Mouse (Mus musculus): ENCODE results near the gene Plk5.
"Not testable (repeated sequence)": the region's sequence is repeated elsewhere in the genome, so short reads cannot be mapped to it uniquely, and the experiment has no call there.

The Plk5 gene

DNA sequence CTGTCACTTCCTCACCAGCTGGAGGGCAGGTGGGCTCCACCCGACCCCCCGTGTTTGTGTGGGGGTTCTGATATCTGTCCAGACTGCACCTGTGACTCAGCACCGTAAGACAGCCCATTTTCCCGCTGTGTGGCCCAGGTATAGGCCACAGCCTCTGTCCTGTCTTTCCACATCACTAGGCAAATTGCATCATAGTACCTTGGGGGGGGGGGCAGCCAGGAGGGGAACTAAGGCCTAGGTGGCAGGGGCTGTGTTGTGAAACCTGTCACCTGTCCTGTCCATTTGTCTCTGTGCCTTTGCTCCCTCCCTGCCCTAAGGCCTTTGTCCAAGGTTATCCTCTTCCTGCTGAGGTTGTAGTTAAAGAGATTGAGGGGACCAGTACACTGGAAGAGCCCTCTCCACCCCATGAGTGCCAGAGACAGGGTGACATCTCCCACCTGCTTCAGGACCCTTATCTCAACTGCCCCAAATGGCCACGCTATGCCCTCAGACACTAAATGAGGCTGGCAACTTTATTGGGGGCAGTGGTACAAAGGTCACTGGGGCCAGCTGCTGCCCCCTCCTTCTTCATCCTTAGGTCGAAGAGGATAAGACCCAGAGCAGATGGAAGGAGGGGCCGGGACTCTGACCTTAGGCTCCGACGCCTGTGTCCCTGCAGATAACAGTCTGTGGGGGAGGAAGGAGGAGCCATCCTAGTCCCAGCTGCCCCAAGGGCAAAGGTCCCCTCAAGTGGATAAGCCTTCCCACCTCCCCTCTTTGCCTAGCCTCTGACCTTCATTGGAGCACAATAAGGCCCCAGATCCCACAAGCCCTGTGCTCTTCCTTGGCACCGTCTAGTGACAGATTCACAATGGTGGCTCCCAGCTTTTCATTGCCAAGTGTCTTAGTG lies 24.4 kb upstream of the Plk5 start:
- in situ Hi-C loops (cut with MseI, MboI) = no loop called here

DNA sequence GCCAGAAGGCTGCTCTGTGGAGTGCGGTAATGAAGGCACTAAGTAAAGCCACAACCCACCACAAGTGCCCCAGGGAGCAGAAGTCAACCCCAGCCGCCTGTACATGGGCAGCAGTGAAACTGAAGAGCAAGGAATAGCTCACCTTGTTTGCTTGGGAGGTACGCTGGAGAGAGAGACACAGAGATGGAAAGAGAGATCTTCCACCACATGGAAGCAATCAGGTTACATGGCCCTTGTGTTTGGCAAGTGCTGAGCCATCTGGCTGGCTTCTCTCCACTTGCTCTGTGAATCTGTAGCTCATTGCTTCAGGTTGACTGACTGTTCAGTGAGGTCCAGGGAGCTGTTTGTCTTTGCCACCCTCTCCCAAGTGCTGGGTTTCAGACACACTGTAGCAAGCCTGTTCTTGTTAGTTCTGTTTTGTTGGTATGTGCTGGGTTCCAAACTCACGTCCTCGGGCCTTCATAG lies 23.7 kb upstream of the Plk5 start:
- in situ Hi-C loops (cut with MseI, MboI) = no loop called here

DNA sequence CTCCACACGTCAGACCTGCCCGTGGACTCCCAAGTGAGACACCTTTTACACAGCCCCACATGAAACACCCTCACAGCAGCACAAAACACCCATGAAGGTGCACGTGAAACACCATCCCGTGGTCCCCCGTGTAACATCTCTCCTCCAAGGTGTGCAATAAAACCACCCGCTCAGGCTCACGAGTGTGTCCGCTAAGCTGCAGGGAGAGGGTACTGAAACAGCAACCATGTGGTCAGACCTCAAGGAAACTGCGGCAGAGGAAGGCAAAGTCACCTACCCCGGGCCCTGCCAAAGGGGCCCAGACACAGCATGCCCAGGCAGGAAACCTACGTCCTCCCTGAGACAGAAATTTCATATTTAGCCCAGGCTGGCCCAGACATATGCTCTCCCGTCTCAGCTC lies 20.0 kb upstream of the Plk5 start:
- in situ Hi-C loops (cut with MseI, MboI) = no loop called here

DNA sequence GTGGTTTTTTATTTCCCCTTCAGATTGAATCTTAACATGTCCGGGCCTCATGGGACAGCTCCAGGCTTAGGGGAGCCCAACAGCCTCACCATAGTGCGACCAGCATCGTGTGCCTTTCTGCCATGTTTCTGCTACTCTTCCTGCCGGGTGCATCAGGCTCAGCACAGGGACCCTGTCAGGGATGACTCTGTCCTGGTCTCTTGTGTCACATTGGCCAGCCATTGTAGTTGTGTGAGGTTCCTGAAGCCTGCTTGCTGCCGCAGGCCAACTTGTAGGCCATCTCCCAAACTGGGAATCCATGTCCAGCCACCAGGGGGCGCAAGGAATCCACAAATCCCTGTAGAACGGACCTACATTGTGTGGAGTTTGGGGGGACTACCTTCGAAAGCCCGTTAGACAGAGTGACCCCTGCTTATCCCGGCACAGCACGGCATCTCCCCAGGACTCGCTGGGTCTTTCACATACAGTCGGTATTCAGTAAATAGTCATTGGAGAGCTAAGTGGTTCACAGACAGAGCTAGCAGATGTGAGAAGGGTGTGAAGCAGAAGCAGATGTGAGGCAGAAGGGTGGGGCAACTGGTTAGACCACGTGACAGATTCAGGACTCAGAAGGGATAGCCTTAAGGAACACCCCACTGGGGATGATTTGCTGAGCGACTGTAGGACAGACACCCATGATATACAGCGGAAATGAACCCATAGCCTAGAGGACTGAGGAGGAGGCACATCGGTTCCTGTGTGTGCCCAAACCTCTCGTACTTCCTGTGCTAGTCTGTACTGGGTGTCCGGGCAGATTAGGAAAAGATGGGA lies 16.1 kb upstream of the Plk5 start:
- in situ Hi-C loops (cut with MseI, MboI) = no loop called here

DNA sequence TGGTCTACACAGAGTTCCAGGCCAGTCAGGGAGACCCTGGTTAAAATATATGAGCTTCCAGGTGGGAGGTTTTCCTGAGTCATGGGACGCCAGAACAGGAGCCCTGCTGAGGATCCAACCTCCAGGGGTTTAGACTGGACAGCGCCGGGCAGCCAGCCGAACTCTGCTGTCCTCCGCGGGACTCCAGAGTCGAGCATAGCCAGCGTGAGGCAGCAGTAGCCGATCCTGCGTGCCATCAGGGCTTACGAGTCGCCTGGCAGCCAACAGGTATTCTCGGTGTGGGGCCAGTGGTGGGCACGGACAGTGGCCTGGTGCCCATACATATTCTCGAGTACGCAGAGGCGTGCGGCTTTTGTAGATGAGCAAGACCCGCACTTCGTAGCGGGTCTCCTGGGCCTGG lies 15.2 kb upstream of the Plk5 start:
- in situ Hi-C loops (cut with MseI, MboI) = no loop called here

DNA sequence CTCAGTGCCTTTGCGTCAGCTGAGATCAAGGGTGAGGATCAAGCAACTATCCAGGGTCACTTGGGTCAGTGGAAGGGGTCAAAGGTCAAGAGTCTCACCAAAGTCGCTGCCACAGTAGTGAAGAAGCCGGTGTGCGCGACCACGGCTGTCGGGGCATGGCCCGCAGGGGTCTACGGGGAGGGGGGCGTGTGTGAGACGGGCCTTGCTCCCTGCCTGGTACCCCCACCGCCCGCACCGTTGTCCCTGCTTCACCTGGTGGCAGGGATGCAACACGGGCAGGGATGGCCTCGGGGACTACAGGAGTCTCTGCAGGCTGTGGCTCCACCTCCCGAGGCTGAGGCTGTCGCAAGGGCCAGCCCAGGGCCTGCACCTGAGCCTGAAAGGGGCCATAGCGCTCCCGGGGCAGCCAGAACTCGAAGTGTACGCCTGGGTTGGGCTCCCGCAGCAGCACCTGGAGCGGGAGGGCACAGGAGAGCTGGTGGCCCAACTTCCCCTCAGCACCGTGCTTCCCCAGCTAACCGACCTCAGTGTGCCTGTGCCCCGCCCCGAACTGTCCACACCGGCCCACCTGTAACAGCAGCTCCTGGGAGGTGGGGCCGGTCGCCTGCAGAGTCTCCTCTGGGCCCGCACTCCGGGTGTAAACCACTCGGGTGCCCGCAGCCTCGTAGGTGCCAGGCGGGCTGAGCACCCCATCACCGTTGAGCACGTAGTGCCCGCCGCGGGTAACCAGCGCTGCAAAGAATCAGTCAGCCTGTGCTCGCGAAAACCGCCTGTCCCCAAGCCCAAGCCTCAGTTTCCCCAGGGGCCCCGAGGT lies 14.6 kb upstream of the Plk5 start:
- in situ Hi-C loops (cut with MseI, MboI) = no loop called here

DNA sequence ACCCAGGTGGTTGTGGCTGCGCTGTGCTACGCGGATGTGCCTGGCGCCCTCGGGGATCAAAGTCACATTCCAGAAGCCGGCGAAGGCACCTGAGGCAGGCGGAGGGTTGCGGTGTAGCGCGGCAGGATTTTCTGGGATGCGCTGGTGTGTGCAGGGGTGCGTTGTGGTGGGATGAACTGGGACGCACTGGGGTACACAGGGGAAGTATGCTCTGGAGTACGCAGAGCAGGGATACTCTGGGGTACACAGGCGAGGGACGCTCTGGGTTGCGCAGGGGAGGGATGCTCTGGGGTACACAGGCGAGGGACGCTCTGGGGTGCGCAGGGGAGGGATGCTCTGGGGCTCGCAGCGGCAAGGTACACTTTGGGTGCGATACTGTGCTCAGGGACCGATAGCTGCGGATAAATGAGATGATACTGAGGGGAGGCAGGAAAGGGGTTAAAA lies 13.9 kb upstream of the Plk5 start:
- in situ Hi-C loops (cut with MseI, MboI) = no loop called here

DNA sequence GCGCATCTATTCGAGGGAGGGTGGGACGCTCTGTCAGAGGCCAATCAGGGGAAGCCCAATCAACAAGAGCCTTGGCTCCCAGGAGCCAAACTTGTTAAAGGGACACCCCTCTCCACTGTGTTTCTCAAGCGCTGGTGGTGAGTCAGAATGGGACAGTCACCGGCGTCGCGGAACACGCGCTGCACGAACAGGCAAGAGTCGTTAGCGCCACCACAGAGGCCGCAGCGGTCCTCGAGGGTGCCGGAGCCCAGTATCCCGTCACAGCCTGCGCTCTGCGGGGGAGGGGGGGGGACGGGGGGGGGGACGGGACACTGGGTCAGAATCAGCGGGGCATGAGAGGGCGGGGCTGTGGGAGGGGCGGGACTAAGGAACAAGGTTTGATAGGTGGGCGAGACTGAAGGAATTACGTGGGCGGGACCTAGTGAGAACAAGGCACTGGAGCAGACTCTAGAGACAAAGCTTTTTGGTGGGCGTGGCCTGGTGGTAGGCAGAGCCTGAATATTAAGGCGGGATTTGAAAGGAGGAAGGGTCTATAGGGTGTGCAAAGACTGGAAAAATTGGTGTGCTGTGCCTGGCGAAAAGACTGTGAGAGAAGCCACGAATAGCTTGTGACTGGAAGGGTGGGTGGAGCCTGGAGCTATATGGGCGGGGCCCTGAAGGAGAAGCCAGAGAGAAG lies 13.4 kb upstream of the Plk5 start:
- in situ Hi-C loops (cut with MseI, MboI) = no loop called here

DNA sequence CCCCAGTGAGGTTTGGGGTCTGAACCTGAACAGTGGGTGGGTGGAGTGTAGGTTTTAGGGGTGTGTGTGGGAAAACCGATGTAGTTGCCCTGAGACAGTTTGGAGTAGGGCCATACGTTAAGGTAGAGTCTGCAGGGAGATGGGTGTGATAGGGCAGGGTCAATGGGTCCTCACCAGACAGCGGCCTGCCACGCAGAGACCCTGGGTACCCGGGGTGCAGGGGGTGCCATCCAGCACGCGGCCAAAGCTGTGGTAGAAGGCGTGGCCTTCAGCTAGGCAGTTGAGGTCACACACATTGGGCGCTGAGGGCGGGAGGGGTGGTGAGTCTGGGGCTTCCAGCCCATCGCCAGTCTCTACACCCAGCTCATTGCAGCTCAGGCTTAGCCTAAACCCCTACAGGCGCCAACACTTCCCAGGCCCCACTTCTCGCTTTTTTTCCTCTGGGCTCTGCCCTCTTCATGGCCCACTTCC lies 12.8 kb upstream of the Plk5 start:
- in situ Hi-C loops (cut with MseI, MboI) = no loop called here

DNA sequence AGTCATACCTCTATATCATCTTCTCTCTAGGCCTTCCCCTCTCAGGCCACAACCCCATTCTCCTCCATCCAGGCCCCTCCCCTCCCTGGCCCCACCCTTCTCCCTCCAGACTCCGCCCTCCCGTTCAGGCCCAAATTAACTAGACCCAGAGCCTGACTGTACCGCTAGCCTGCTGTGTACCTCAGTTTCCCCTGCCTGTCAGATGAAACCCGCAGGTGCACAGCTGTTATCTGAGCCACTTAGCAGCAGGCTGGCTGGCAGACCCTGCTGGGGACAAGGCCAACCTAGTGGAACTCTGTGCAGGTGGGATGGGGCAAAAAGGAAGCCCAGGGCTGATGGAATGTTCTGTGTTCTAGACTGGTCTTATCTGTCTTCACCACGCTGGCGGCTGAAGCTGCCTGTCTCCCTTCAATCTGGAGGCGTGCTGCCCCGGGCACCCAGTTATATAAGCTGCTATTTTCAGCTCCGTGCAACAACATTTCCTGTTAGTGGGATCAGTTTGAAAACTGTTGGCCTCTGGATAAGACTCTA lies 12.1 kb upstream of the Plk5 start:
- in situ Hi-C loops (cut with MseI, MboI) = no loop called here

DNA sequence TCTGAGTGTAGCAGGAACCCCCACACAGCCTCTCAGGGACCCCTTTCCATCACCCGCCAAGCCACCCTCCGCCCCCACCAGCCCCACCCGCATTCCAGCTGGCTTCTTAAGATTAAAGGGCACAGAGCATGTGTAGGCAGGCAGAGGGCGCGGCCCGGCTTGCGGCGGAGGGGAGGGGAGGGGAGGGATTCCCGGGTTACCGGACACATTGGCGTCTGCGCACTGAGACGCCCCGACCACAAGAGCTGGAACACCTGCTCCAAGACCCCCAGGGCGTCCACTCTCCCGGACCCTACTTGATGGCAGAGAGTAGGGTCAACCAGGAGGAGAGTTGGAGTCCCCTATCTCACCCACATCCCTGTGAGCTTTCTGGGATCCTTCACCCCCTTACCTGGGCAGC lies 11.1 kb upstream of the Plk5 start:
- in situ Hi-C loops (cut with MseI, MboI) = no loop called here

DNA sequence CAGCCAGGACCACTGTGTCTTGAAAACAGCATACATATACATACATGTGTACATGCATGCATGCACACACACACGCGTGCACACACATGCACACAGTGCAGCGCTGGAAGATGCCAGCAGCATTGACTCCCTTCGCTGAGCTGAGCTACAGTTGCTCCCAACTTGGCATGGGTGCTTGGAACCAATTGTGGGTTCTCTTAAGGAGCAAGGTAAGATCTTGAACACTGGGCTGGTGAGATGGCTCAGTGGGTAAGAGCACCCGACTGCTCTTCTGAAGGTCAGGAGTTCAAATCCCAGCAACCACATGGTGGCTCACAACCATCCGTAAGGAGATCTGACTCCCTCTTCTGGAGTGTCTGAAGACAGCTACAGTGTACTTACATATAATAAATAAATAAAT lies 10.3 kb upstream of the Plk5 start:
- in situ Hi-C loops (cut with MseI, MboI) = not testable (repeated sequence)

DNA sequence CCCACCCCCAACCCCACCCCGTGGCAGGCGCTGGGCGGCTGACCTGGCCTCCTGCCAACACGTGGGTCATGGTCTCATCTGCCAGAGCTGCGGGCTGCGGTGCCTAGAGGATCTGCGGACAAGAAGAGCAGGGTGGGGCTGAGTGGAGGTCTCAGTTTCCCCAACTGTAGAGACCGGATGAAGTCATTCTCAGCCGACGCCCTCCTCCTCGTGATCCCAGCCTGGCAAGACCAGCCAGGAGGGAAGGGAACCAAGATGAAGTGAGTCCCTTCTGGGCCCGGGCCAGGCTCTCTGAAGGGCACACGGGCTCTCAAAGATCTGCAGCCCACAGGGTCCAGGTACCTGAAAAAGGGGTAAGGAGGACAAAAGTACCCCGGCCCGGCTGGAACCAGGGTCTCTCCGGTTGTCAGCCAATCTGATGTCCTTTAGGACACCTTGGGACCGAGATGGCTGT lies 8.7 kb upstream of the Plk5 start:
- in situ Hi-C loops (cut with MseI, MboI) = no loop called here

DNA sequence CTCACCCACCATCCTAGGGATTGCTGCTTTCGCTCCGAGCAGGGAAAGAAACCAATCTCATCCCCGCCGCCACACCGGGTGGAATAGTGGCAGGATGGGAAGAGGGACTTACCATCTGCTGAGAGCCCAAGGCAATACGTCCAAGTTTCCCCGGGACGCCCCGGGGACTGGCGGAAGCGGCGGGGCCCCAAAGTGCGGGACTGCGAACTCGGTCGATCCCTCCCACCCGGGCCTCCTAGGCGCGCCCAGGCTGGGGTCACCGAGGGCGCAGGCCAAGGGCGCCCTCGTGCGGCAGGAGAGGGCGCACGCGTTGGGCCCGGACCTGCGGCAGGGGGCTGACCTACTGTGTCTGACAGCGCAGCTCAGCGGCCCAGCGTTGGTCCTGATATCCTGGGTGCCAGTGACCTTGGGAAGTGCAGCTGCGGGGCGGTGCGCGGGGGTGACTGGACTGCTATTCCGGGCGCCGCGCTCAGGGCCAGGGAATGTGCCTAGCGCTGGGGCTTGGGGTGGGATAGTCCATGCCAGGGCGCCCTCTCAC lies 7.9 kb upstream of the Plk5 start, which contains the start of gene Adamtsl5:
Gene Adamtsl5, minus strand, starts transcription at position 169 of the 538 bp plus-strand sequence.
- in situ Hi-C loops (cut with MseI, MboI) = no loop called here

DNA sequence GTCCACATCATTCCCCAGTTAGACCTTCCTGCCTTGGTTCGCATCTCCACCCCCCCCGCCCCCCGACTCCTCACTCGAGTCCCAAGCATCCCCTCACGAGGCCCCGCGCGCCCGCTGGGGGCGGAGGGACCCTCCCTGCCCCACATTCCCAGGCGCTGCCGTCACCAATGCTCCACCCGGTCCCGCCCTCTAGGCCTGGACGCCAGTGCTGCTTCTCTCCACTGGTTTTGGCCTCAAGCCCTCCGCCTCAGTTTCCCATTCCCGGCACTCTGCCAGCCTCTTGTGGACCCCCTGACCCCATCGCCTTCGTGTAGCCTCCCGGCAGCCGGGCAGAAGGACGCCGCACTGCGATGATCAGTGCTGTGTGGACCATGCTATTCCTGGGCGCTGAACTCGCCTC lies 7.3 kb upstream of the Plk5 start:
- in situ Hi-C loops (cut with MseI, MboI) = no loop called here

DNA sequence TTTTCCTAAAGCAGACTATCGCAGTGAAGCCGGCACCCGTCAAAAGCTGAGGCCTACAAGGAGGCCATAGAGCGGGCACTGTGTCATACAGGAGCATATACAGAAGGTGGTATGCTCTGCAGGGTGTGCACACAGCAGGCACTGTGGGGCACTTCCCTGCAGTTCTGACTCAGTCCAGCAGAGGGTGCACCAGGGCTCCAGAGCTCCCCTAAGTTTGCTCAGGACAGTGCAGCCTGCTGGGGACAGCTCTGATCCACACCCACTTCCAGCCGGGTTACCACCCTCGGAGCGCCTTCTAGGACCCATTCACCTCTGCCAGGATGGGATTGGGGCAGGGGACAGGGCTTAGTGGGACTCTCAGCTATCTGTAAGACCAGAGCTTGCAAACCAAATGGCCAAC lies 6.0 kb upstream of the Plk5 start:
- in situ Hi-C loops (cut with MseI, MboI) = no loop called here

DNA sequence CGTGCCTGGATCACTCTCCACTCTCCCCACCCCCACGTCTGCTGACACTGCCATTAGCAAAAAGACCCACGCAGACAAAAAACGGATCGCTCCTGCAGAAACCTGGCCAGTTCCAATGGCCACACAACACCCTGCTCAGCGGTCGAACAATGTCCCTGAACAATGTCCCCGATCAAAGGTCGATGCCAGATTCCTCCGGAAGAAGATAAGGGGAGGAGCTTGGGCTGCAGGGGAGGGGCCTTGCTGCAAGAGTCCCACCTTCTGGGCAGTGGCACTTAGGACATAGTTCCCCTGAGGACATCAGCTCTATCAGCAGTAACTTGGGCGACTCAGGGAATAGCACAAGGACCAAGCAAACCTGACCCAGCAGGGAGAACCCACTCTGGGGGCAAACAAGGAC lies 4.4 kb upstream of the Plk5 start:
- in situ Hi-C loops (cut with MseI, MboI) = no loop called here

DNA sequence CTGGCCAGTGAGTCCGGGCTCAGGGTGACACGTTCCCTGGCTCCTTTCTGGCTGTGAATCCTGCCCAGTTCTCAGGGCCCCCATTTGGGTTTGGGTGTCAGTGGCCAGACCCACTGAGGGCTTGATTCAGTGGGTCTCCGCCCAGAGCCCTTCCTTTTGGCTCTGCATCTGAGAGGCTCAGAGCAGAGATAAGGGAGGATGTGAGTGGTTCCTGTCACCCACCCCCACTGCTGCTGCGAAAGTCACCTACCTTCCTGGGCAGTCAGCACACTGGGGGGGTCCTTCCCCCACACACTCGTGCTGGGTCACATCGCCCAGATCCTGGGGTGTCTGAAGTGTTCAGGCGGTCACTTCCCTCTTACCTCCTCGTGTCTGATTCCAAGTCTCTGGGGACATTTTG lies 3.5 kb upstream of the Plk5 start:
- in situ Hi-C loops (cut with MseI, MboI) = no loop called here

DNA sequence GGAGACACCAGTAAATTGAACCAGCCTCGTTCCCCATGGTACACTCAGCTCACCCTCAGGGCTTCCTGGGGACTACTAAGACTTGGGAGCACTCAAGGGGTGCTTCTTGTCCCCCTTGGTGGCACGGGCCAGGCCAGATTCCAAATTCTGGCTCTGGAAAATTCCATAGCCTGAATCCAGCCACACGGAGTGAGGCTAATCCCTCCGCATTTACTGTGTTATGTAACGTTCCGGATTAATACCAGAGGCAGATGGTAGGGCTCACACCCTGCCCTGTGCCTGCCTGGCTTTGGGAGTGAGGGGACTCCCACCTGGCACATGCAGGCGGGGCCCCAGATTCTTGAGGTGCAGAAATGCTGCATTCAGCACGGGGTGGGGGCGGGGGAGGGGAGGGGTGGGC lies 828 bp upstream of the Plk5 start:
- in situ Hi-C loops (cut with MseI, MboI) = no loop called here

DNA sequence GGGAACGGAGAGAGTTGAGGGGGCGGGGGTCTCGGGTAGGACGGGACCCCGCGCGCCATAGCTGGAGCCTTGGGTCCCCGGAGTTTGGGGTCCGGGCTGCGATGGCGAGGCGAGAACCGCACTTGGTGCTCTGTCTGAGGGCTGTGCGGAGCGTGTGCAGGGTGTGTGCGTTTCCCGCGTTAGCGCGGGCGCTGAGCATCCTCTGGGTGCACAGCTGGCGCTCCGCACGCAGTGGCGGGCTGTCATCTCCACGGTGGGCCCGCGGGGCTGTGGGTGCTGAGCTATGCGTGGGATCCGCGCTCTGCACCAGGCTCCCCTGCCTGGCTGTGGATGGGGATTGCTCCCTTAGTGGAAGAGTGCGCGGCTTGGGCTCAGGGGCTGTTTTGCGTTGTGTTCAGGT lies 478 bp downstream of the Plk5 start:
- in situ Hi-C loops (cut with MseI, MboI) = no loop called here

DNA sequence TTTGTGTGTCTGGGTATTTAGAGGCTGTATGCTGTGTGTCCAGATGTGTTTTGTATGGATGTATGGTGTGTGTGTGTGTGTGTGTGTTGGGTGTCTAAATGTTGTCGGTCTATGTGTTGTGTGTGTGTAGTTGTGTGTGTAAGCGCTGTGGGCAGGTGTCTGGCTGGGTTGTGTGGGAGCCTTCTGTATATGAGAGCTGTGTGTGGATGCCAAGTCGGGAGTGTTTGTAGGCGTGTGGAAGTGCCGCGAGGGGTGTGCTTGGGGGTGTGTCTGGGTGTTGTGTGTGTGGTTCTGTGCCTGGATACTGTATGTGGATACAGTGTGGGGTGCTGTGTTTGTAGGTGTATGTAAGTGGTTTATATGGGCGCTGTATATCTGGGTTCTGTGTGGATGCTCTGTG lies 1.1 kb downstream of the Plk5 start:
- in situ Hi-C loops (cut with MseI, MboI) = no loop called here

Data from mouse trophoblast stem cell (cell line).